Mouse (Mus musculus) kidney, embryonic 16.5 days (tissue): ENCODE data around the gene Dhx33. TPM values are rescaled to one million over a fixed set of nuclear protein-coding genes. Genes with fewer than 3 reads are reported as not detected.

Experiments used
- ATAC-seq: fragments of 200-750 bp; cut with Nextera tagmentation; 2 replicates; pipeline ENCODE4 v1.8.0; 2017; ENCODE audit warnings: moderate TSS enrichment; ENCODE audit not compliant: low FRiP score, low TSS enrichment
- H3K27ac ChIP-seq: fragments of 300-500 bp; sonication (generic); 2 replicates; pipeline ENCODE4 v1.5.1; 2014; ENCODE audit warnings: low read length
- H3K27me3 ChIP-seq: fragments of 300-500 bp; sonication (generic); 2 replicates; pipeline ENCODE4 v1.6.1; 2014; ENCODE audit warnings: low read length, control low read depth, mixed read lengths; ENCODE audit not compliant: insufficient read depth
- H3K36me3 ChIP-seq: fragments of 300-500 bp; sonication (generic); 2 replicates; pipeline ENCODE4 v1.6.1; 2014; ENCODE audit warnings: low read length, control low read depth, mixed read lengths; ENCODE audit not compliant: insufficient read depth
- H3K4me1 ChIP-seq: fragments of 300-500 bp; sonication (generic); 2 replicates; pipeline ENCODE4 v1.6.1; 2014; ENCODE audit warnings: low read length, control low read depth, mixed read lengths; ENCODE audit not compliant: insufficient read depth
- H3K4me2 ChIP-seq: fragments of 300-500 bp; sonication (generic); replicated peaks from 2 replicates; pipeline ENCODE4 v1.6.1; 2014; ENCODE audit warnings: low read depth, low read length
- H3K4me3 ChIP-seq: fragments of 300-500 bp; sonication (generic); 2 replicates; pipeline ENCODE4 v1.5.1; 2014; ENCODE audit warnings: mild to moderate bottlenecking, low read length
- H3K9ac ChIP-seq: fragments of 300-500 bp; sonication (generic); replicated peaks from 2 replicates; pipeline ENCODE4 v1.6.1; 2014; ENCODE audit warnings: low read length
- H3K9me3 ChIP-seq: fragments of 300-500 bp; sonication (generic); 2 replicates; pipeline ENCODE4 v1.6.1; 2016; ENCODE audit warnings: low read length, control low read depth
- WGBS: fragments of 180-500 bp; shearing (Covaris S2); extraction: QIAGEN DNeasy Blood & Tissue Kit; methylation state at CpG from one replicate; pipeline ENCODE4 v1.1.7; 2014; 5-methylcytosine and 5-hydroxymethylcytosine counted together
- polyA plus RNA-seq: library from polyadenylated mRNA; unstranded; fragments of >200 nt; fragmentation: Nextera tagmentation; extraction: Ambion mirVana; gene quantifications from 2 replicates; pipeline ENCODE4 v1.2.1, GENCODE M21; 2015

Gene Dhx33
- polyA plus RNA-seq, 1 experiment from 2014 or later = 23.9 TPM

GRCm38 (mm10) chr11:71019201-71020068, 15.2 kb upstream of the Dhx33 start, which contains the start of the genes Mis12 and Derl2:
Gene Mis12, plus strand, starts transcription at chr11:71019611.
Gene Derl2, minus strand, starts transcription at chr11:71019841.
- H3K4me2 ChIP-seq = peak within 1 kb of the TSS; percentile 91
- under 1% methylated on average over 70 of the region's 71 CpGs for WGBS
- H3K4me1 ChIP-seq = peaks cover 28% of the 10 kb centered on the region
- no peaks in the 10 kb centered on the region for H3K27me3 ChIP-seq
- H3K4me3 ChIP-seq = peak within 1 kb of the TSS; percentile 94
- H3K36me3 ChIP-seq = peaks cover 9% of the 10 kb centered on the region
- peak; percentile 100 for ATAC-seq
- peak within 1 kb of the TSS; percentile 93 for H3K9ac ChIP-seq
- peak within 1 kb of the TSS; percentile 94 for H3K27ac ChIP-seq
- no peaks in the 10 kb centered on the region for H3K9me3 ChIP-seq

GRCm38 (mm10) chr11:71018416-71019200, 14.4 kb upstream of the Dhx33 start:
- Histone ChIP-seq H3K9me3 (no peaks in the 10 kb centered on the region), H3K27ac (peak overlapping the region; percentile 83), H3K36me3 (peaks cover 6% of the 10 kb centered on the region), H3K4me1 (peaks cover 28% of the 10 kb centered on the region), H3K4me2 (peak overlapping the region; percentile 79), H3K9ac (peak overlapping the region; percentile 93), H3K27me3 (no peaks in the 10 kb centered on the region), H3K4me3 (peak overlapping the region; percentile 94)
- 5% methylated on average over 28 of the region's 28 CpGs for WGBS
- ATAC-seq = peak; percentile 37

- H3K27ac ChIP-seq = no peak overlapping the region
- no peaks in the 10 kb centered on the region for H3K9me3 ChIP-seq
- peaks cover 28% of the 10 kb centered on the region for H3K4me1 ChIP-seq
- H3K9ac ChIP-seq = no peak overlapping the region
- H3K4me3 ChIP-seq = no peak overlapping the region
- H3K36me3 ChIP-seq = peaks cover 11% of the 10 kb centered on the region
- no peaks in the 10 kb centered on the region for H3K27me3 ChIP-seq
- 83% methylated on average over 1 of the region's 1 CpGs for WGBS
- ATAC-seq = no peak
- no peak overlapping the region for H3K4me2 ChIP-seq
These were observed 12.8 kb upstream of the Dhx33 start for GRCm38 (mm10) chr11:71017051-71017450.

- no peak for ATAC-seq
- Histone ChIP-seq H3K9ac (no peak overlapping the region), H3K4me2 (no peak overlapping the region), H3K27me3 (no peaks in the 10 kb centered on the region), H3K36me3 (peaks cover 35% of the 10 kb centered on the region), H3K4me1 (peaks cover 13% of the 10 kb centered on the region), H3K9me3 (no peaks in the 10 kb centered on the region), H3K4me3 (no peak overlapping the region), H3K27ac (no peak overlapping the region)
- WGBS = 96% methylated on average over 7 of the region's 7 CpGs
These were observed 8.5 kb upstream of the Dhx33 start for GRCm38 (mm10) chr11:71012743-71013142.

- Histone ChIP-seq H3K9me3 (no peaks in the 10 kb centered on the region), H3K4me3 (no peak overlapping the region), H3K4me2 (no peak overlapping the region), H3K27ac (no peak overlapping the region), H3K9ac (no peak overlapping the region), H3K4me1 (peaks cover 6% of the 10 kb centered on the region), H3K36me3 (peaks cover 39% of the 10 kb centered on the region), H3K27me3 (no peaks in the 10 kb centered on the region)
- ATAC-seq = no peak
- WGBS = 83% methylated on average over 3 of the region's 3 CpGs
These were observed 4.1 kb upstream of the Dhx33 start for GRCm38 (mm10) chr11:71008321-71008720.

GRCm38 (mm10) chr11:71007831-71008230, 3.6 kb upstream of the Dhx33 start:
- Histone ChIP-seq H3K9me3 (no peaks in the 10 kb centered on the region), H3K4me1 (peaks cover 11% of the 10 kb centered on the region), H3K4me2 (no peak overlapping the region), H3K4me3 (no peak overlapping the region), H3K27ac (no peak overlapping the region), H3K9ac (no peak overlapping the region), H3K36me3 (peaks cover 37% of the 10 kb centered on the region), H3K27me3 (no peaks in the 10 kb centered on the region)
- WGBS = 88% methylated on average over 7 of the region's 7 CpGs
- ATAC-seq = no peak

- no peak overlapping the region for H3K4me3 ChIP-seq
- H3K4me1 ChIP-seq = peaks cover 15% of the 10 kb centered on the region
- H3K27ac ChIP-seq = no peak overlapping the region
- ATAC-seq = no peak
- peaks cover 29% of the 10 kb centered on the region for H3K36me3 ChIP-seq
- no peaks in the 10 kb centered on the region for H3K9me3 ChIP-seq
- H3K4me2 ChIP-seq = no peak overlapping the region
- no peak overlapping the region for H3K9ac ChIP-seq
- 97% methylated on average over 6 of the region's 6 CpGs for WGBS
- H3K27me3 ChIP-seq = no peaks in the 10 kb centered on the region
These were observed 2.8 kb upstream of the Dhx33 start for GRCm38 (mm10) chr11:71007026-71007425.

- Histone ChIP-seq H3K4me2 (peak overlapping the region; percentile 49), H3K27ac (0 out of 2 replicates have a peak overlapping the region, but pooled peaks have one; percentile 34), H3K36me3 (peaks cover 16% of the 10 kb centered on the region), H3K4me3 (peak overlapping the region; percentile 97), H3K9me3 (no peaks in the 10 kb centered on the region), H3K9ac (0 out of 2 replicates have a peak overlapping the region, but pooled peaks have one; percentile 38), H3K27me3 (no peaks in the 10 kb centered on the region), H3K4me1 (peaks cover 15% of the 10 kb centered on the region)
- no peak for ATAC-seq
- WGBS = 52% methylated on average over 5 of the region's 5 CpGs
These were observed 809 bp upstream of the Dhx33 start for GRCm38 (mm10) chr11:71005046-71005445.

- peaks cover 14% of the 10 kb centered on the region for H3K36me3 ChIP-seq
- peak overlapping the region; percentile 82 for H3K9ac ChIP-seq
- under 1% methylated on average over 47 of the region's 49 CpGs for WGBS
- H3K4me3 ChIP-seq = peak overlapping the region; percentile 97
- peak; percentile 90 for ATAC-seq
- peak overlapping the region; percentile 87 for H3K4me2 ChIP-seq
- no peaks in the 10 kb centered on the region for H3K27me3 ChIP-seq
- H3K9me3 ChIP-seq = no peaks in the 10 kb centered on the region
- peaks cover 15% of the 10 kb centered on the region for H3K4me1 ChIP-seq
- peak overlapping the region; percentile 84 for H3K27ac ChIP-seq
These were observed 474 bp downstream of the Dhx33 start for GRCm38 (mm10) chr11:71003611-71004315.
